Mouse (Mus musculus) myocyte (in vitro differentiated cells): ENCODE measurements around the gene Hlcs. TPM values are rescaled to one million over a fixed set of nuclear protein-coding genes. Genes with fewer than 3 reads are reported as not detected.

Experiments used
- H3K27me3 ChIP-seq: one replicate; pipeline ENCODE4 v1.6.1; 2011; ENCODE audit not compliant: control insufficient read depth, insufficient read depth, insufficient read length
- H3K36me3 ChIP-seq: one replicate; pipeline ENCODE4 v1.6.1; 2011; ENCODE audit not compliant: control insufficient read depth, insufficient read depth
- H3K4me2 ChIP-seq: one replicate; pipeline ENCODE4 v1.6.1; 2011; ENCODE audit warnings: low read depth, control low read depth
- H3K4me3 ChIP-seq: one replicate; pipeline ENCODE4 v1.5.1; 2011; ENCODE audit warnings: mild to moderate bottlenecking, control low read depth, moderate library complexity
- H3K79me2 ChIP-seq: one replicate; pipeline ENCODE4 v1.6.1; 2011; ENCODE audit not compliant: control insufficient read depth, insufficient read depth
- H3ac ChIP-seq: one replicate; pipeline ENCODE4 v1.6.1; 2011; ENCODE audit not compliant: control insufficient read depth, insufficient read length
- CEBPB ChIP-seq: IDR thresholded peaks from 2 replicates; pipeline ENCODE4 v1.6.1; 2011; ENCODE audit warnings: mild to moderate bottlenecking, moderate library complexity; ENCODE audit not compliant: poor library complexity, insufficient read depth, severe bottlenecking
- E2F4 ChIP-seq: IDR thresholded peaks from one replicate; pipeline ENCODE4 v1.6.1; 2011; ENCODE audit warnings: mild to moderate bottlenecking, control low read depth, moderate library complexity; ENCODE audit not compliant: insufficient read depth
- MAX ChIP-seq: IDR thresholded peaks from one replicate; pipeline ENCODE4 v1.6.1; 2011; ENCODE audit warnings: low read depth, mild to moderate bottlenecking, control low read depth
- MYOD1 ChIP-seq, 3 experiments: IDR thresholded peaks; one replicate each; pipeline ENCODE4 v1.6.1; 2011; ENCODE audit warnings: control low read depth in 2 of 3, low read depth in 2 of 3, mild to moderate bottlenecking in 2 of 3, moderate library complexity in 1 of 3; ENCODE audit not compliant: insufficient read length in 2 of 3, control insufficient read depth in 1 of 3
- MYOG ChIP-seq, 3 experiments: IDR thresholded peaks; one replicate each; pipeline ENCODE4 v1.6.1; 2011; ENCODE audit warnings: control low read depth in 2 of 3, low read depth in 2 of 3, mild to moderate bottlenecking in 2 of 3; ENCODE audit not compliant: insufficient read length in 2 of 3, control insufficient read depth in 1 of 3, insufficient read depth in 1 of 3
- POLR2A ChIP-seq: IDR thresholded peaks from one replicate; pipeline ENCODE4 v1.6.1; 2011; ENCODE audit warnings: low read depth, mild to moderate bottlenecking, control low read depth, moderate library complexity; ENCODE audit not compliant: insufficient read length
- POLR2AphosphoS2 ChIP-seq: IDR thresholded peaks from one replicate; pipeline ENCODE4 v1.6.1; 2011; ENCODE audit warnings: low read depth, control low read depth; ENCODE audit not compliant: insufficient read length
- REST ChIP-seq: IDR thresholded peaks from one replicate; pipeline ENCODE4 v1.6.1; 2011; ENCODE audit warnings: mild to moderate bottlenecking, control low read depth, moderate library complexity; ENCODE audit not compliant: insufficient read depth, insufficient read length
- SRF ChIP-seq: IDR thresholded peaks from one replicate; pipeline ENCODE4 v1.6.1; 2011; ENCODE audit warnings: low read depth; ENCODE audit not compliant: control insufficient read depth, insufficient read length
- TCF12 ChIP-seq: IDR thresholded peaks from one replicate; pipeline ENCODE4 v1.6.1; 2011; ENCODE audit warnings: mild to moderate bottlenecking, control low read depth; ENCODE audit not compliant: poor library complexity, insufficient read depth, severe bottlenecking
- TCF3 ChIP-seq: IDR thresholded peaks from one replicate; pipeline ENCODE4 v1.6.1; 2011; ENCODE audit warnings: low read depth, control low read depth; ENCODE audit not compliant: insufficient read length
- USF1 ChIP-seq: IDR thresholded peaks from one replicate; pipeline ENCODE4 v1.6.1; 2011; ENCODE audit warnings: low read depth, mild to moderate bottlenecking, control low read depth, moderate library complexity
- polyA plus RNA-seq: library from polyadenylated mRNA; unstranded; fragments of >200 nt; fragmentation: generic; extraction: Trizol; gene quantifications from one replicate; pipeline ENCODE4 v1.2.1, GENCODE M21; 2012; ENCODE audit warnings: missing spikeins

The Hlcs gene
- polyA plus RNA-seq, 1 experiment, result 3.2 TPM

DNA sequence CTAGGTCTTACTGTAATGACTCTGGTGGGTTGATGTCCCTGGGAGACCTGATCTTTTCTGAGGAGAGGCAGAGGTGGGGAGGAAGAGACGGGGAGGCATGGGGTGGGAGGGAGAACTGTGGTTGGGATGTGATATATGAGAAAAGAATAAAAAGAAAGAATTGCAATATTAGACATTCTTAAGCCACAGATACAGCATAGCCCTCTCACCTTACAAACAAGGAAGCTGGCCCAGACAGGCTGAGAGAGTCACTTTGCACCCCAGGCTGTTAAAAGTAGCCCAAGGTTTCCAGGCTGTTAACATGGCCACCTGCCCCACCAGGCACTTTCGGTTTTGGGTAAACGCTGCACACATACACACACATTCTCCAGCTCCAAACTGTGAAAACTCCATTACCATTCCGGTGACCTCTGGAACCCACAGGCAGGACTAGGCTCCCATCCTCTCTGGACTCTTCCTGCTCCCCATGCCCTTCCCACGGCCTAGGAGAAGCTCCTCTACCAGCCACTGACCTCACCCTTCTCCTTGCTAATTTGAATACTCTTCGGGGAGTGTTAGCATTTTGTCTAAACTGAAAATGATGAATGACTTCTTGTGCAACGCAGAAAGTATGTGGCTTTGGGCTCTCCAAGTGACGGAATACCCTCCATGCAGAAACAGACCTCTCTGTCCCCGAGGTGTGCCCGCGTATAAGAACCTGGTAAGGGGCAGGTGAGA, 90.6 kb downstream of the Hlcs start:
- TF ChIP-seq MYOD1 (IDR thresholded peaks at IDR 0.05; ENCODE audit: control insufficient read depth in 1 of 3, insufficient read length in 2 of 3, low read depth in 2 of 3), result no peak
- no peak for TF ChIP-seq USF1
- TF ChIP-seq MYOG (IDR thresholded peaks at IDR 0.05; ENCODE audit: control insufficient read depth in 1 of 3, insufficient read depth in 1 of 3, insufficient read length in 2 of 3, low read depth in 2 of 3), result no peak
- no peak for TF ChIP-seq SRF
- TF ChIP-seq TCF3, result no peak
- no peak for TF ChIP-seq E2F4
- TF ChIP-seq MAX, result no peak
- no peak for TF ChIP-seq POLR2A
- no peak for TF ChIP-seq REST
- TF ChIP-seq TCF12, result no peak
- no peak for TF ChIP-seq POLR2AphosphoS2
- no peak overlapping the region for H3ac ChIP-seq
- H3K36me3 ChIP-seq, result no peaks in the 10 kb centered on the region
- no peak overlapping the region for H3K4me3 ChIP-seq
- no peaks in the 10 kb centered on the region for H3K79me2 ChIP-seq
- no peaks in the 10 kb centered on the region for H3K27me3 ChIP-seq
- no peak overlapping the region for H3K4me2 ChIP-seq

DNA sequence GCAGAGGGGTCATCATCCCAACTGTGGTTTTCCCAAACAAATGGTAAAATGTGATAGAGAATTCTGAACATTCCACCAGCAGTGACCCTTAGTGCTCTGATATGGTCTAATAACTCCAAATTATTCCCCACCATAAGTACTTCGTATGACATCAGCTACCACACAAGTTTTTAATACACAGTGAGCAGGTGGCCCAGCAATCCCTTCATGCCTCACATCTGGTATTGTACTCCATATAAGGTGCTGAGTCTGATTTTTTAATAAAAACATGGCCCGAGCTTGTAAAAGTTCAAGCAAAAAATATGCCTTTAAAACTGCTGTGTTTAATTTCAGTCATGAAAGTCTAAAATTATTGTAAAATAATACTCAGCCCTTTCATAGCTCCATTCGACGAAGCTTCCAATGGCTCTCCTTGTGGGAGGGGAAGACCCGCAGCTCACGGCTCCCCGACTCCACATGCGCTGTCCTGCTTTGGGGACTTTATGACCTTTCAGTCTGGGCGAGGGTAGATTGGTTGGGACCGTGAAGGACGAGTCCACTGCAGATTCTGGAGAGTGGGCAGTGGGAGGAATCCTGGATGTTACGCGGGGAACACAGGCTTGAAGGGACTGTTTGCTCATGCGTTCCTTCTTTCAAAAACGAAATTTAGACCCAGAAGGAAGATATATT, 102.5 kb downstream of the Hlcs start:
- Histone ChIP-seq H3K79me2 (no peaks in the 10 kb centered on the region), H3ac (no peak overlapping the region), H3K4me2 (no peak overlapping the region), H3K36me3 (no peaks in the 10 kb centered on the region), H3K27me3 (no peaks in the 10 kb centered on the region), H3K4me3 (no peak overlapping the region)
- TF ChIP-seq POLR2AphosphoS2 (no peak), MYOD1 (IDR thresholded peaks at IDR 0.05; ENCODE audit: control insufficient read depth in 1 of 3, insufficient read length in 2 of 3, low read depth in 2 of 3) (peak in 1 of 3 experiments; percentile 24)

DNA sequence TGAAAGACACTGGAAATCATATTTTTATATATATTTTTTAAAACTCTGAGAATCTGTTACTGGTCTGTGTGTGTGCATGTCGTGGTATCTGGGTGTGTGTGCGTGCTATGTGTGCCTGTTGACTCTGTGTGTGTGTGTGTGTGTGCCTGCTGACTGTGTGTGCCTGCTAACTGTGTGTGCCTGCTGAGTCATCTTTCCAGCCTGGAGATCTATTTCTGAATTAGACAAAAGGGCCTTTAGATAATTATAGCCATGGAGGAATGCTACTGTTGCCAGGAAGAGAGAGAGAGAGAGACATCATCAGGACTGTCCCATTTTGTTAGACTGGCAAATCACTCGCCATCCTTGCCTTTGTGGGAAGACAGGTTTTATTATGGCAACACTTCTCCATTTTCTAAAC, 103.7 kb downstream of the Hlcs start:
- Histone ChIP-seq H3K4me3 (no peak overlapping the region), H3K79me2 (no peaks in the 10 kb centered on the region), H3K36me3 (no peaks in the 10 kb centered on the region), H3K4me2 (peak overlapping the region; percentile 50), H3ac (no peak overlapping the region), H3K27me3 (no peaks in the 10 kb centered on the region)
- TF ChIP-seq USF1 (no peak), MYOG (IDR thresholded peaks at IDR 0.05; ENCODE audit: control insufficient read depth in 1 of 3, insufficient read depth in 1 of 3, insufficient read length in 2 of 3, low read depth in 2 of 3) (peak in 2 of 3 experiments; percentile 79 to 86), MYOD1 (IDR thresholded peaks at IDR 0.05; ENCODE audit: control insufficient read depth in 1 of 3, insufficient read length in 2 of 3, low read depth in 2 of 3) (peak in 2 of 3 experiments; percentile 73 to 82), TCF12 (no peak), E2F4 (no peak), REST (no peak), CEBPB (no peak), SRF (no peak), POLR2AphosphoS2 (no peak), TCF3 (no peak), POLR2A (peak; percentile 27), MAX (no peak)

DNA sequence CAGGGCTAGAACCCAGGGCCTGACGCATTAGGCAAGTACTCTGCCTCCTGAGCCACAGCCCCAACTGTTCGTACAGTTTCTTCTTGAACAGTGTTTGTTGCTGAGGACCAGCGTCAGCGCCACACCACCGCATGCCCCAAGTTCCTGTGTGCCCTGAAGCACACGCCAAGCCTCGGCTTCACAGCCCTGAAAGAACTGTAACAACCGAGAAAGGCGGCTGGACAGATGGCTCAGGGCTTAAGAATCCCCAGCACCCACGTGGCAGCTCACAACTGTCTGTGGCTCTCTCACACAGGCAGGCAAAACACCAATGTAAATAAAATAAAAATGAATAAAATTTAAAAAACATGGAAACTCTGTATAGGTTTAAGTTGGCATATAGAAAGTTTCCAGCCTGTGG, 104.5 kb downstream of the Hlcs start:
- Histone ChIP-seq H3K36me3 (no peaks in the 10 kb centered on the region), H3K79me2 (no peaks in the 10 kb centered on the region), H3ac (no peak overlapping the region), H3K4me3 (no peak overlapping the region), H3K4me2 (no peak overlapping the region), H3K27me3 (no peaks in the 10 kb centered on the region)
- TF ChIP-seq MYOD1 (IDR thresholded peaks at IDR 0.05; ENCODE audit: control insufficient read depth in 1 of 3, insufficient read length in 2 of 3, low read depth in 2 of 3), result peak in 1 of 3 experiments; percentile 14
- TF ChIP-seq MYOG (IDR thresholded peaks at IDR 0.05; ENCODE audit: control insufficient read depth in 1 of 3, insufficient read depth in 1 of 3, insufficient read length in 2 of 3, low read depth in 2 of 3), result peak in 1 of 3 experiments; percentile 63
- TF ChIP-seq POLR2A, result no peak

DNA sequence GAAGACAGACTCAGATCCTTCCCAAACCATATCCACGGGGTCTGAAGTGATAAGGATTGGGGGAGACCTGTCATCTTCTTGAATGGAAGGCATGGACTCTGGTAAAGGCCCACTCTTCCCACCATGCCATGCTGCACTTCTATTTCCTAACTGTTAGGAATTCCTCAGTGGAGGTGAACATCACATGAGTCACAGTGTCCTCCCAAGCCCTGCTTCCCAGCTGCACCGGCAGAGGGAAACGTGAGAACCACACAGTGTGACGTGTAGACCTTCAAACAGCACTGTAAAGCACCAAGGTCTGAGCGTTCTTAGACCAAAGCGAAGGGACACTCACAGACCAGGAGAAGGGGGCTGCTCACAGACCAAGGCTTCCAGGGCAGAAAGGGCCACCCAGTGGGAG, 105.2 kb downstream of the Hlcs start:
- H3K4me3 ChIP-seq, result no peak overlapping the region
- no peak for TF ChIP-seq POLR2AphosphoS2
- peak in 1 of 3 experiments; percentile 56 for TF ChIP-seq MYOD1 (IDR thresholded peaks at IDR 0.05; ENCODE audit: control insufficient read depth in 1 of 3, insufficient read length in 2 of 3, low read depth in 2 of 3)
- H3K36me3 ChIP-seq, result no peaks in the 10 kb centered on the region
- no peak overlapping the region for H3K4me2 ChIP-seq
- H3K79me2 ChIP-seq, result no peaks in the 10 kb centered on the region
- no peaks in the 10 kb centered on the region for H3K27me3 ChIP-seq
- no peak overlapping the region for H3ac ChIP-seq
